Mouse (Mus musculus): ENCODE measurements around the gene Wdr95. TPM values are rescaled to one million over a fixed set of nuclear protein-coding genes. Genes with fewer than 3 reads are reported as not detected.

The Wdr95 gene
- polyA plus RNA-seq, 1 experiment, result not detected

DNA sequence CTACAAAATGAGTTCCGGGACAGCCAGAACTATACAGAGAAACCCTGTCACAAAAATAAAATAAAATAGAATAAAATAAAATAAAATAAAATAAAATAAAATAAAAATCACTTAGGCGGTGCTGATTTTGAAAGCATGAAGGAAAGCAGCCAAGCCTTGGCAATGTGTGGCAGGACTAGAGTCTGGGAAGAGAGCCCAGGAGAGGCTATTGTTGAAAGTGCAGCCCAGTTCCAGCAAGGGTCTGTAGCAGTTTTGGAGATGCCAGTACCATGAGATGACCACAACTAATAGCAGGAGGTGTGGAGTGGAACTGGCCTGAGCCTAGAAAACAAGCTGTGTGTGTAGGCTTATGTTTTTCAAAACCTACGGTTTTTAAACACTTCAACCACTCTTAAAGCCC, 73.5 kb downstream of the Wdr95 start:
- 67% methylated on average over 3 of the region's 3 CpGs for WGBS
- TF ChIP-seq POLR2A (IDR thresholded peaks at IDR 0.05; ENCODE audit: insufficient read depth, low read depth, low read length), result no peak
- TF ChIP-seq CTCF (IDR thresholded peaks at IDR 0.05; ENCODE audit: insufficient read depth, low read depth, low read length), result no peak
- no peak overlapping the region for H3K4me3 ChIP-seq (ENCODE audit: insufficient read depth, low read depth, low read length)
- peaks cover 9% of the 10 kb centered on the region; the same call in 1 of the 2 replicates for H3K4me1 ChIP-seq (ENCODE audit: control insufficient read depth, insufficient read depth, low read length)
- no peak overlapping the region for H3K27ac ChIP-seq (ENCODE audit: insufficient read depth, low read depth, low read length)

- peaks cover 4% of the 10 kb centered on the region; the same call in 1 of the 2 replicates for H3K4me1 ChIP-seq (ENCODE audit: control insufficient read depth, insufficient read depth, low read length)
- WGBS, result 89% methylated on average over 3 of the region's 3 CpGs
- no peak for TF ChIP-seq POLR2A (IDR thresholded peaks at IDR 0.05; ENCODE audit: insufficient read depth, low read depth, low read length)
Observed at GRCm38 (mm10) chr5:149603241-149603640, 74.8 kb downstream of the Wdr95 start.

GRCm38 (mm10) chr5:149607083-149607720, 78.7 kb downstream of the Wdr95 start:
- 90% methylated on average over 8 of the region's 8 CpGs for WGBS
- Histone ChIP-seq H3K4me3 (ENCODE audit: insufficient read depth, low read depth, low read length) (no peak overlapping the region), H3K27ac (ENCODE audit: insufficient read depth, low read depth, low read length) (no peak overlapping the region), H3K4me1 (ENCODE audit: control insufficient read depth, insufficient read depth, low read length) (peaks cover 4% of the 10 kb centered on the region; the same call in 1 of the 2 replicates)
- TF ChIP-seq POLR2A (IDR thresholded peaks at IDR 0.05; ENCODE audit: insufficient read depth, low read depth, low read length) (no peak), CTCF (IDR thresholded peaks at IDR 0.05; ENCODE audit: insufficient read depth, low read depth, low read length) (no peak)

More at GRCm38 (mm10) chr5:149603241-149603640, 74.8 kb downstream of the Wdr95 start:
- H3K27ac ChIP-seq (ENCODE audit: insufficient read depth, low read depth, low read length), result no peak overlapping the region
- H3K4me3 ChIP-seq (ENCODE audit: insufficient read depth, low read depth, low read length), result no peak overlapping the region

DNA sequence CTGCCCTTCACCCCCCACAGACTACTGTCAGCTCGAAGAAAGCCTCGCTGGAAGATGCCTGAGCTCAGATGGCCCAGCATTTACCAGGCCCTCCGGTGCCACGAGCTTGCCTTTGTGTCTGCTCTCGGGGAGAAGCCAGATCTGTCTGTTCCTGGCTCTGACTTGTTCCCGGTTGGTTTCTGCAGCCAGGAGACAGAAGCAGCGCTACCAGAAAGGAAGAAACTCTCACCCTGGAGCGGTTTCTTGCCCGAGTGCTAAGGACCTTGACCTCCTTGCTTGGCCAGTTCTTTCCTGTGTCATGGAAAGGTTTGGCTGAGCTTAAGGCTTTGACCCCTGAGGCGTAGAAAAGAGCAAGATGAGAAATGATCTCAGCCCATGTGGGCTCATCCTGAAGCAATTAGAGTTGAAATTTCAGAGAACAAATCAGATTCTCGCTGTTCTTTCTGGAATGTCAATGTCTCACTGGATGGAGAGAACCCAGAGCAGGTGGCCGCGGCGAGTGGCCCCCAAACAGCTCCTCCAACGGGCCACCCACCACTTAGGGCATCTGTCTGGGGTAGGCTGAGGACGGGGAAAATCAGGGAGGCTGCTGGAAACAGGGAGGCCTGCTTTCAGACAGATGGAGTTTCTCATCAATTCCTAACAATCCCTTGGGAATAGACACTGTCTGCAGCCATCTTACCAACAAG, 83.1 kb downstream of the Wdr95 start:
- WGBS, result 58% methylated on average over 16 of the region's 16 CpGs
- peaks cover 7% of the 10 kb centered on the region; the same call in 1 of the 2 replicates for H3K4me1 ChIP-seq (ENCODE audit: control insufficient read depth, insufficient read depth, low read length)
- no peak overlapping the region for H3K4me3 ChIP-seq (ENCODE audit: insufficient read depth, low read depth, low read length)
- H3K27ac ChIP-seq (ENCODE audit: insufficient read depth, low read depth, low read length), result no peak overlapping the region
- TF ChIP-seq POLR2A (IDR thresholded peaks at IDR 0.05; ENCODE audit: insufficient read depth, low read depth, low read length) (no peak), CTCF (IDR thresholded peaks at IDR 0.05; ENCODE audit: insufficient read depth, low read depth, low read length) (no peak)

- no peak overlapping the region for H3K4me3 ChIP-seq (ENCODE audit: insufficient read depth, low read depth, low read length)
- H3K4me1 ChIP-seq (ENCODE audit: control insufficient read depth, insufficient read depth, low read length), result peaks cover 7% of the 10 kb centered on the region; the same call in 1 of the 2 replicates
- WGBS, result 89% methylated on average over 3 of the region's 3 CpGs
- TF ChIP-seq POLR2A (IDR thresholded peaks at IDR 0.05; ENCODE audit: insufficient read depth, low read depth, low read length) (no peak), CTCF (IDR thresholded peaks at IDR 0.05; ENCODE audit: insufficient read depth, low read depth, low read length) (no peak)
- H3K27ac ChIP-seq (ENCODE audit: insufficient read depth, low read depth, low read length), result no peak overlapping the region
Observed at GRCm38 (mm10) chr5:149612165-149612518, 83.7 kb downstream of the Wdr95 start.

- H3K27ac ChIP-seq (ENCODE audit: insufficient read depth, low read depth, low read length), result no peak overlapping the region
Observed at GRCm38 (mm10) chr5:149612740-149613139, 84.3 kb downstream of the Wdr95 start.

GRCm38 (mm10) chr5:149616138-149616537, 87.7 kb downstream of the Wdr95 start:
- Histone ChIP-seq H3K4me3 (ENCODE audit: insufficient read depth, low read depth, low read length) (no peak overlapping the region), H3K27ac (ENCODE audit: insufficient read depth, low read depth, low read length) (no peak overlapping the region), H3K4me1 (ENCODE audit: control insufficient read depth, insufficient read depth, low read length) (peaks cover 10% of the 10 kb centered on the region)
- no peak for TF ChIP-seq CTCF (IDR thresholded peaks at IDR 0.05; ENCODE audit: insufficient read depth, low read depth, low read length)
- no peak for TF ChIP-seq POLR2A (IDR thresholded peaks at IDR 0.05; ENCODE audit: insufficient read depth, low read depth, low read length)
- WGBS, result 44% methylated on average over 1 of the region's 1 CpGs

More at GRCm38 (mm10) chr5:149612740-149613139, 84.3 kb downstream of the Wdr95 start:
- Histone ChIP-seq H3K4me3 (ENCODE audit: insufficient read depth, low read depth, low read length) (no peak overlapping the region), H3K4me1 (ENCODE audit: control insufficient read depth, insufficient read depth, low read length) (peaks cover 7% of the 10 kb centered on the region; the same call in 1 of the 2 replicates)
- 42% methylated on average over 10 of the region's 10 CpGs for WGBS
- TF ChIP-seq CTCF (IDR thresholded peaks at IDR 0.05; ENCODE audit: insufficient read depth, low read depth, low read length), result no peak
- TF ChIP-seq POLR2A (IDR thresholded peaks at IDR 0.05; ENCODE audit: insufficient read depth, low read depth, low read length), result no peak

DNA sequence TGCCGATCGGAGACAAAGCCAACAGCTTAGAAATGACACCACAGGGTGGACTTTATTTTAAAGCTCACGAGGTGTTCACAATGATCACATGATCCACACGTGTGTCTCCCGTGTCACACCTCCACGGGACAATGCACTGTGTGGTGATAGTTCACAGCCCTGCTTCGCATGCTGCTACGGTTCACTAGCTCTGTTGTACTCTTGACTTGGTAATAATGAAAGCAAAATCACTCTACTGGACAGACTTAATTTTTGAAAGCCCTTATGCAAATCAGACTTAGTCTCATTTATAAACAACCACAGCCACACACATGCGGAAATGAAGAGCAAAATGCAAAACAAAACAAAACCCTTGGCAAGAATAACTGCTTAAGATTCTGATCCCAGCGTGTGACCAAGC, 88.3 kb downstream of the Wdr95 start:
- 49% methylated on average over 10 of the region's 10 CpGs for WGBS
- Histone ChIP-seq H3K27ac (ENCODE audit: insufficient read depth, low read depth, low read length) (no peak overlapping the region), H3K4me1 (ENCODE audit: control insufficient read depth, insufficient read depth, low read length) (peaks cover 6% of the 10 kb centered on the region; the same call in 1 of the 2 replicates), H3K4me3 (ENCODE audit: insufficient read depth, low read depth, low read length) (no peak overlapping the region)
- no peak for TF ChIP-seq POLR2A (IDR thresholded peaks at IDR 0.05; ENCODE audit: insufficient read depth, low read depth, low read length)
- no peak for TF ChIP-seq CTCF (IDR thresholded peaks at IDR 0.05; ENCODE audit: insufficient read depth, low read depth, low read length)

DNA sequence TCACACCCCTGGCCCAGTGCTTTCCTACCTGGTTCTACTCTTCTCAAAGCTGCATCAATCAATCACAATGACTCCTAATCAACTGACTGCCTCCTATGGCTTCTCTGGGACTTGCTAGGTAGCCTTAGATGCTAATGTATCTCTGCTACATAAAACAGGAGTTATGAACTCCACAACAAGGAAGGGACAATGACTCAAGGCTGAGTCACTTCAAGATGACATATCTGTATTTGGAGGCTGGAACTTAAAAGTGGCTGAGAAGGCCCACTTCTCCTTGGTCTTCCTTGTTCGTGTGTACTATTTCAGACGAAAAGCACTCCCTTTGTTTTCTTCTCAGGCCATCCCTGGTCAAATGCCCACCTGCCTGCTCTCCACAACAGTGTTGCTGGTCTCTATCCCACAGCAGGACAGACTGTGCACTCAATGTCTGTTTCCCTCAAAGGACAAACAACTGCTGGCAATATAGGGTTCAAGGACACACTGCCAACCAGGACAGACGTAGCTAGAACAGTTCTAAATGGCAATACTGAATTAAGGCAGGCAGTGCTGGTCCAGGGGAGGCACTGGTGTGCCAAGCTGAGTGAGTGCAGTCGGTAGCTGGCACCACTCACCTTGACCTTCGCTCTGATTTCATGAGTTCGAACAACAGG, 89.4 kb downstream of the Wdr95 start:
- no peak for TF ChIP-seq CTCF (IDR thresholded peaks at IDR 0.05; ENCODE audit: insufficient read depth, low read depth, low read length)
- TF ChIP-seq POLR2A (IDR thresholded peaks at IDR 0.05; ENCODE audit: insufficient read depth, low read depth, low read length), result no peak
- Histone ChIP-seq H3K27ac (ENCODE audit: insufficient read depth, low read depth, low read length) (no peak overlapping the region), H3K4me1 (ENCODE audit: control insufficient read depth, insufficient read depth, low read length) (peaks cover 3% of the 10 kb centered on the region; the same call in 1 of the 2 replicates), H3K4me3 (ENCODE audit: insufficient read depth, low read depth, low read length) (no peak overlapping the region)
- 67% methylated on average over 6 of the region's 6 CpGs for WGBS

Data from olfactory bulb, adult 2 months (tissue).